Mouse (Mus musculus): Measurements from ENCODE around the gene Kcne2. TPM values are rescaled to one million over a fixed set of nuclear protein-coding genes. Genes with fewer than 3 reads are reported as not detected.

Kcne2 gene
- polyA plus RNA-seq, 1 experiment from 2014 or later, result 8.5 TPM

GRCm38 (mm10) chr16:92301412-92301806 is 9.2 kb downstream of the Kcne2 start:
- H3K9me3 ChIP-seq (replicated peaks; ENCODE audit: control insufficient read depth, low read length, poor library complexity, severe bottlenecking), result no peaks in the 10 kb centered on the region
- under 1% methylated on average over 12 of the region's 12 CpGs for WGBS
- H3K9ac ChIP-seq (ENCODE audit: low read depth, low read length), result peak overlapping the region; percentile 86
- peak overlapping the region; percentile 70 for H3K4me3 ChIP-seq (ENCODE audit: low read depth, low read length)
- peak; percentile 74 for ATAC-seq
- peaks cover 8% of the 10 kb centered on the region; the same call in 1 of the 2 replicates for H3K36me3 ChIP-seq (ENCODE audit: control insufficient read depth, insufficient read depth, low read length)
- peaks cover 11% of the 10 kb centered on the region for H3K4me1 ChIP-seq (ENCODE audit: control insufficient read depth, insufficient read depth, low read length)
- peak overlapping the region; percentile 50 for H3K27ac ChIP-seq (ENCODE audit: low read length)
- no peaks in the 10 kb centered on the region for H3K27me3 ChIP-seq (ENCODE audit: control insufficient read depth, insufficient read depth, low read depth, low read length)
- H3K4me2 ChIP-seq (ENCODE audit: low read length), result peak overlapping the region; percentile 65

- no peaks in the 10 kb centered on the region for H3K9me3 ChIP-seq (replicated peaks; ENCODE audit: control insufficient read depth, low read length, poor library complexity, severe bottlenecking)
- peak overlapping the region; percentile 70 for H3K4me3 ChIP-seq (ENCODE audit: low read depth, low read length)
- peaks cover 11% of the 10 kb centered on the region; the same call in 1 of the 2 replicates for H3K36me3 ChIP-seq (ENCODE audit: control insufficient read depth, insufficient read depth, low read length)
- H3K27me3 ChIP-seq (ENCODE audit: control insufficient read depth, insufficient read depth, low read depth, low read length), result no peaks in the 10 kb centered on the region
- H3K4me1 ChIP-seq (ENCODE audit: control insufficient read depth, insufficient read depth, low read length), result peaks cover 11% of the 10 kb centered on the region
- peak overlapping the region; percentile 86 for H3K9ac ChIP-seq (ENCODE audit: low read depth, low read length)
- H3K27ac ChIP-seq (ENCODE audit: low read length), result no peak overlapping the region
- peak; percentile 37 for ATAC-seq
- 24% methylated on average over 5 of the region's 5 CpGs for WGBS
- peak overlapping the region; percentile 65 for H3K4me2 ChIP-seq (ENCODE audit: low read length)
Measured at GRCm38 (mm10) chr16:92301989-92302388, 9.8 kb downstream of the Kcne2 start.

GRCm38 (mm10) chr16:92302506-92302905 is 10.3 kb downstream of the Kcne2 start:
- Histone ChIP-seq H3K27ac (ENCODE audit: low read length) (no peak overlapping the region), H3K9ac (ENCODE audit: low read depth, low read length) (peak overlapping the region; percentile 86), H3K4me2 (ENCODE audit: low read length) (peak overlapping the region; percentile 65), H3K9me3 (replicated peaks; ENCODE audit: control insufficient read depth, low read length, poor library complexity, severe bottlenecking) (no peaks in the 10 kb centered on the region), H3K36me3 (ENCODE audit: control insufficient read depth, insufficient read depth, low read length) (peaks cover 11% of the 10 kb centered on the region; the same call in 1 of the 2 replicates), H3K4me1 (ENCODE audit: control insufficient read depth, insufficient read depth, low read length) (peaks cover 11% of the 10 kb centered on the region), H3K27me3 (ENCODE audit: control insufficient read depth, insufficient read depth, low read depth, low read length) (no peaks in the 10 kb centered on the region), H3K4me3 (ENCODE audit: low read depth, low read length) (peak overlapping the region; percentile 70)
- ATAC-seq, result no peak
- 65% methylated on average over 5 of the region's 5 CpGs for WGBS

- H3K9ac ChIP-seq (ENCODE audit: low read depth, low read length), result no peak overlapping the region
- no peak for ATAC-seq
Measured at GRCm38 (mm10) chr16:92305519-92305918, 13.3 kb downstream of the Kcne2 start.

GRCm38 (mm10) chr16:92307947-92308346 is 15.8 kb downstream of the Kcne2 start:
- no peak for ATAC-seq
- H3K36me3 ChIP-seq (ENCODE audit: control insufficient read depth, insufficient read depth, low read length), result peaks cover 25% of the 10 kb centered on the region

More at GRCm38 (mm10) chr16:92305519-92305918, 13.3 kb downstream of the Kcne2 start:
- Histone ChIP-seq H3K4me2 (ENCODE audit: low read length) (no peak overlapping the region), H3K4me1 (ENCODE audit: control insufficient read depth, insufficient read depth, low read length) (peaks cover 14% of the 10 kb centered on the region), H3K27me3 (ENCODE audit: control insufficient read depth, insufficient read depth, low read depth, low read length) (no peaks in the 10 kb centered on the region), H3K36me3 (ENCODE audit: control insufficient read depth, insufficient read depth, low read length) (peaks cover 11% of the 10 kb centered on the region; the same call in 1 of the 2 replicates), H3K4me3 (ENCODE audit: low read depth, low read length) (no peak overlapping the region), H3K27ac (ENCODE audit: low read length) (no peak overlapping the region), H3K9me3 (replicated peaks; ENCODE audit: control insufficient read depth, low read length, poor library complexity, severe bottlenecking) (no peaks in the 10 kb centered on the region)
- 87% methylated on average over 2 of the region's 2 CpGs for WGBS

GRCm38 (mm10) chr16:92309126-92309525 is 16.9 kb downstream of the Kcne2 start:
- Histone ChIP-seq H3K4me2 (ENCODE audit: low read length) (no peak overlapping the region), H3K36me3 (ENCODE audit: control insufficient read depth, insufficient read depth, low read length) (peaks cover 27% of the 10 kb centered on the region), H3K4me1 (ENCODE audit: control insufficient read depth, insufficient read depth, low read length) (0 out of 2 replicates have a peak, but pooled peaks cover 3% of the 10 kb centered on the region), H3K4me3 (ENCODE audit: low read depth, low read length) (no peak overlapping the region), H3K27ac (ENCODE audit: low read length) (no peak overlapping the region), H3K9me3 (replicated peaks; ENCODE audit: control insufficient read depth, low read length, poor library complexity, severe bottlenecking) (no peaks in the 10 kb centered on the region), H3K9ac (ENCODE audit: low read depth, low read length) (no peak overlapping the region), H3K27me3 (ENCODE audit: control insufficient read depth, insufficient read depth, low read depth, low read length) (no peaks in the 10 kb centered on the region)
- whole genome bisulfite sequencing, result 31% methylated on average over 4 of the region's 4 CpGs
- ATAC-seq, result no peak

More at GRCm38 (mm10) chr16:92307947-92308346, 15.8 kb downstream of the Kcne2 start:
- H3K4me3 ChIP-seq (ENCODE audit: low read depth, low read length), result no peak overlapping the region
- H3K9me3 ChIP-seq (replicated peaks; ENCODE audit: control insufficient read depth, low read length, poor library complexity, severe bottlenecking), result no peaks in the 10 kb centered on the region
- H3K4me2 ChIP-seq (ENCODE audit: low read length), result no peak overlapping the region
- H3K9ac ChIP-seq (ENCODE audit: low read depth, low read length), result no peak overlapping the region
- H3K4me1 ChIP-seq (ENCODE audit: control insufficient read depth, insufficient read depth, low read length), result peaks cover 4% of the 10 kb centered on the region; the same call in 1 of the 2 replicates
- H3K27ac ChIP-seq (ENCODE audit: low read length), result no peak overlapping the region
- 78% methylated on average over 3 of the region's 3 CpGs for WGBS
- H3K27me3 ChIP-seq (ENCODE audit: control insufficient read depth, insufficient read depth, low read depth, low read length), result no peaks in the 10 kb centered on the region

GRCm38 (mm10) chr16:92313953-92314741 is 22.0 kb downstream of the Kcne2 start:
- Histone ChIP-seq H3K4me3 (ENCODE audit: low read depth, low read length) (no peak overlapping the region), H3K27ac (ENCODE audit: low read length) (no peak overlapping the region), H3K4me1 (ENCODE audit: control insufficient read depth, insufficient read depth, low read length) (0 out of 2 replicates have a peak, but pooled peaks cover under 1% of the 10 kb centered on the region), H3K9ac (ENCODE audit: low read depth, low read length) (no peak overlapping the region), H3K27me3 (ENCODE audit: control insufficient read depth, insufficient read depth, low read depth, low read length) (no peaks in the 10 kb centered on the region), H3K9me3 (replicated peaks; ENCODE audit: control insufficient read depth, low read length, poor library complexity, severe bottlenecking) (no peaks in the 10 kb centered on the region), H3K36me3 (ENCODE audit: control insufficient read depth, insufficient read depth, low read length) (peaks cover 16% of the 10 kb centered on the region; the same call in 1 of the 2 replicates), H3K4me2 (ENCODE audit: low read length) (no peak overlapping the region)
- 50% methylated on average over 13 of the region's 13 CpGs for WGBS
- ATAC-seq, result peak; percentile 72

GRCm38 (mm10) chr16:92316049-92316738 is 24.0 kb downstream of the Kcne2 start:
- Histone ChIP-seq H3K36me3 (ENCODE audit: control insufficient read depth, insufficient read depth, low read length) (peaks cover 12% of the 10 kb centered on the region; the same call in 1 of the 2 replicates), H3K9me3 (replicated peaks; ENCODE audit: control insufficient read depth, low read length, poor library complexity, severe bottlenecking) (no peaks in the 10 kb centered on the region), H3K4me1 (ENCODE audit: control insufficient read depth, insufficient read depth, low read length) (no peaks in the 10 kb centered on the region), H3K4me3 (ENCODE audit: low read depth, low read length) (no peak overlapping the region), H3K4me2 (ENCODE audit: low read length) (no peak overlapping the region), H3K27ac (ENCODE audit: low read length) (no peak overlapping the region), H3K9ac (ENCODE audit: low read depth, low read length) (no peak overlapping the region), H3K27me3 (ENCODE audit: control insufficient read depth, insufficient read depth, low read depth, low read length) (no peaks in the 10 kb centered on the region)
- WGBS, result 72% methylated on average over 7 of the region's 7 CpGs
- no peak for ATAC-seq

All from midbrain, embryonic 16.5 days (tissue).